Mouse (Mus musculus): ENCODE data around the gene Bicra. TPM values are rescaled to one million over a fixed set of nuclear protein-coding genes. Genes with fewer than 3 reads are reported as not detected.
A peak's percentile ranks its signal among the peaks of the same experiment; 100 is the strongest.

The Bicra gene
- polyA plus RNA-seq (2012; rRNA removed): 7.8 and 8.5 TPM in 2 replicates

- Histone ChIP-seq H3K27ac (ENCODE audit: insufficient read depth, low read length) (peak within 1 kb of the TSS; percentile 86), H3K4me3 (ENCODE audit: insufficient read depth, low read length) (peak within 1 kb of the TSS; percentile 83), H3K4me1 (ENCODE audit: control insufficient read depth, insufficient read depth, low read length) (peaks cover 6% of the 10 kb centered on the region)
- TF ChIP-seq CTCF (IDR thresholded peaks at IDR 0.05; ENCODE audit: extremely low read depth, insufficient read depth, low read length) (no peak), POLR2A (IDR thresholded peaks at IDR 0.05; ENCODE audit: extremely low read depth, insufficient read depth, low read length) (no peak)
These were observed at the start of gene Bicra for GRCm38 (mm10) chr7:16047338-16048146. TSS of gene Bicra (minus strand) at chr7:16047921.

DNA sequence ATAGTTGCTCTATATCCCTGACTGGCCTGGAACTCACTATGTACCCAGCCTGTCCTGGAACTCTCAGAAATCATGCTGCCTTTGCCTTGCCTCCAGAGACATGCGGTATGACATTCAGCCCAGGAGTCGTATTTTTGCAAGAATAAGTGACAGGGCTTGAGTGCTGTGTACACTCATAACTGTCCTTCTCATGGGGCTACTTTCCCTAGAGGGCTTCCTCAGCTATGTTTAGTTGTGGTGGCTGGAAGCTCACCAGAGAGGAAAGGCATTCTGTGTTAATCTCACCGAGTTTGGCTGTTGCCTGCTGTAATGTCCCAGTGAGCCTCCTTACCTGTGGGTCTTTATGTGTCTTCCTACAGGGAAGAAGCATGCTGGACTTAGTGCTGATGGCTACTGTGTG, 46.9 kb upstream of the Bicra start:
- H3K4me1 ChIP-seq (ENCODE audit: control insufficient read depth, insufficient read depth, low read length): no peaks in the 10 kb centered on the region
- no peak overlapping the region for H3K4me3 ChIP-seq (ENCODE audit: insufficient read depth, low read length)
- H3K27ac ChIP-seq (ENCODE audit: insufficient read depth, low read length): no peak overlapping the region
- TF ChIP-seq CTCF (IDR thresholded peaks at IDR 0.05; ENCODE audit: extremely low read depth, insufficient read depth, low read length) (no peak), POLR2A (IDR thresholded peaks at IDR 0.05; ENCODE audit: extremely low read depth, insufficient read depth, low read length) (no peak)

DNA sequence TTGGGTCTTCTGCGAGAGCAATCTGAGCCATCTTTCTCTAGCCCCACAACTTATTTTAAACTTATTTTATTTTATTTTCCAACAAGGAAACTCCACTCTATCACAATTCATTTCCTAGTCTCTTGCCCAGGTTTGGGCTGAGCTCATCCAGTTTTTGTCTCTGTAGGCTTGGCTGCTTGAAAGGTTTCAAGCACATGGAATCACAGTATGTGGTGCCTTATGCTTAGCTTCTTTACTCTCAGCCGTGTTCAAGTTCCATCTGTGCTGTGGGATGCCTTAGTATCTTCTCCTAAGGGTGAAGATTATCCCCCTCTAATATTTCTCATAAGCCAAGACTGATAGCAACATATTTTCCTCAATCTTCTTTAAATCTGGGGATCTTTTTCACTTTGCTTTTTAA, 39.9 kb upstream of the Bicra start:
- Histone ChIP-seq H3K4me1 (ENCODE audit: control insufficient read depth, insufficient read depth, low read length) (no peaks in the 10 kb centered on the region), H3K27ac (ENCODE audit: insufficient read depth, low read length) (no peak overlapping the region), H3K4me3 (ENCODE audit: insufficient read depth, low read length) (no peak overlapping the region)
- TF ChIP-seq CTCF (IDR thresholded peaks at IDR 0.05; ENCODE audit: extremely low read depth, insufficient read depth, low read length) (no peak), POLR2A (IDR thresholded peaks at IDR 0.05; ENCODE audit: extremely low read depth, insufficient read depth, low read length) (no peak)

GRCm38 (mm10) chr7:16083361-16083760, 35.6 kb upstream of the Bicra start:
- Histone ChIP-seq H3K4me3 (ENCODE audit: insufficient read depth, low read length) (no peak overlapping the region), H3K27ac (ENCODE audit: insufficient read depth, low read length) (no peak overlapping the region), H3K4me1 (ENCODE audit: control insufficient read depth, insufficient read depth, low read length) (no peaks in the 10 kb centered on the region)
- no peak for TF ChIP-seq CTCF (IDR thresholded peaks at IDR 0.05; ENCODE audit: extremely low read depth, insufficient read depth, low read length)
- no peak for TF ChIP-seq POLR2A (IDR thresholded peaks at IDR 0.05; ENCODE audit: extremely low read depth, insufficient read depth, low read length)

GRCm38 (mm10) chr7:16080581-16080980, 32.9 kb upstream of the Bicra start:
- Histone ChIP-seq H3K4me1 (ENCODE audit: control insufficient read depth, insufficient read depth, low read length) (no peaks in the 10 kb centered on the region), H3K27ac (ENCODE audit: insufficient read depth, low read length) (no peak overlapping the region), H3K4me3 (ENCODE audit: insufficient read depth, low read length) (no peak overlapping the region)
- no peak for TF ChIP-seq POLR2A (IDR thresholded peaks at IDR 0.05; ENCODE audit: extremely low read depth, insufficient read depth, low read length)

GRCm38 (mm10) chr7:16079947-16080346, 32.2 kb upstream of the Bicra start:
- Histone ChIP-seq H3K4me3 (ENCODE audit: insufficient read depth, low read length) (no peak overlapping the region), H3K4me1 (ENCODE audit: control insufficient read depth, insufficient read depth, low read length) (no peaks in the 10 kb centered on the region), H3K27ac (ENCODE audit: insufficient read depth, low read length) (no peak overlapping the region)
- TF ChIP-seq POLR2A (IDR thresholded peaks at IDR 0.05; ENCODE audit: extremely low read depth, insufficient read depth, low read length): no peak
- no peak for TF ChIP-seq CTCF (IDR thresholded peaks at IDR 0.05; ENCODE audit: extremely low read depth, insufficient read depth, low read length)

- Histone ChIP-seq H3K27ac (ENCODE audit: insufficient read depth, low read length) (no peak overlapping the region), H3K4me1 (ENCODE audit: control insufficient read depth, insufficient read depth, low read length) (no peaks in the 10 kb centered on the region), H3K4me3 (ENCODE audit: insufficient read depth, low read length) (no peak overlapping the region)
- TF ChIP-seq POLR2A (IDR thresholded peaks at IDR 0.05; ENCODE audit: extremely low read depth, insufficient read depth, low read length): no peak
- TF ChIP-seq CTCF (IDR thresholded peaks at IDR 0.05; ENCODE audit: extremely low read depth, insufficient read depth, low read length): no peak
These were observed 24.2 kb upstream of the Bicra start for GRCm38 (mm10) chr7:16071906-16072305.

DNA sequence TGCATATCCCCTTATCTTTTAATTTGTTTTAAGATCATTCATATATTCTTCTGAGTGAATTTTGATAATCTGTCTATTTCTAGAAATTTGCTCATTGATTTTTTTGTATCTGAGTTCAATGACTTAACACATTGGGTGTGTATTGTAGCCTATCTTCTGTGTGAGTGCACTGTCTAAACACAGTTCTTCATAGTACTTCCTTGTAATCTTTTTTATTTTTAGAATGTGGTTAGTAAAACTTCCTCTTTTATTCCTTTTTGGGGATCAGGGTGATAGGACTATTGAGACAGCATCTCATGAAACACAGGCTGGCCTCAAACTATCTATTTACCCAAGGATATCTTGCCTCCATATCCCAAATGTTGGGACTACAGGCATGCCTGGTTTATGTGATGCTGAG, 23.1 kb upstream of the Bicra start:
- Histone ChIP-seq H3K4me3 (ENCODE audit: insufficient read depth, low read length) (no peak overlapping the region), H3K27ac (ENCODE audit: insufficient read depth, low read length) (no peak overlapping the region), H3K4me1 (ENCODE audit: control insufficient read depth, insufficient read depth, low read length) (no peaks in the 10 kb centered on the region)
- no peak for TF ChIP-seq POLR2A (IDR thresholded peaks at IDR 0.05; ENCODE audit: extremely low read depth, insufficient read depth, low read length)

GRCm38 (mm10) chr7:16063490-16063889, 15.8 kb upstream of the Bicra start:
- Histone ChIP-seq H3K4me3 (ENCODE audit: insufficient read depth, low read length) (no peak overlapping the region), H3K4me1 (ENCODE audit: control insufficient read depth, insufficient read depth, low read length) (no peaks in the 10 kb centered on the region), H3K27ac (ENCODE audit: insufficient read depth, low read length) (no peak overlapping the region)
- TF ChIP-seq CTCF (IDR thresholded peaks at IDR 0.05; ENCODE audit: extremely low read depth, insufficient read depth, low read length): no peak
- TF ChIP-seq POLR2A (IDR thresholded peaks at IDR 0.05; ENCODE audit: extremely low read depth, insufficient read depth, low read length): no peak

- no peak overlapping the region for H3K27ac ChIP-seq (ENCODE audit: insufficient read depth, low read length)
- no peaks in the 10 kb centered on the region for H3K4me1 ChIP-seq (ENCODE audit: control insufficient read depth, insufficient read depth, low read length)
- no peak overlapping the region for H3K4me3 ChIP-seq (ENCODE audit: insufficient read depth, low read length)
- no peak for TF ChIP-seq POLR2A (IDR thresholded peaks at IDR 0.05; ENCODE audit: extremely low read depth, insufficient read depth, low read length)
- no peak for TF ChIP-seq CTCF (IDR thresholded peaks at IDR 0.05; ENCODE audit: extremely low read depth, insufficient read depth, low read length)
These were observed 14.3 kb upstream of the Bicra start for GRCm38 (mm10) chr7:16062099-16062420.
